Mouse (Mus musculus): ENCODE measurements around the gene Spop.

DNA sequence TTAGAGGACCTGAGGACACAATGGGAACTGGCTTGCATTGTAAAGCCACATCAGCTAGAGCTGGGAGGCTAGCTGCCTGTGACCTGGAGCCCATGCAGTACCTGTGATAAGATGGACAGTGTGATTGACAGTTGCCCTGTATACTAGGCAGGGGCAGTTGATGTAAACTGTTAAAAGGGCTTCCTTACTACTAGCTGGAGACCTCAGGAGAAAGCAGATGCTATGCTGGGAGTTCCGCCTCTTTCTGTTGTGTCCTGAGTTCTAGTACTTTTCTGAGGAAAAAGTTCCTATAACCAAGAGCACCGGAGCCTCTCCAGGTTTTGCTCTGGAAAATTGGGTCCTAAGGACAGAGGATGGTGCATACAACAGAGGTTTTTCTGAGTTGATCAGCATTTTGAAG, 73.4 kb downstream of the Spop start:
- TF ChIP-seq CTCF (IDR thresholded peaks at IDR 0.05; ENCODE audit: extremely low read depth, insufficient read length, insufficient replicate concordance, low read depth, low read length) (no peak), POLR2A (IDR thresholded peaks at IDR 0.05; ENCODE audit: low read depth, low read length) (no peak)

Measured in small intestine, adult 2 months (tissue).